Mouse (Mus musculus): ENCODE measurements around the gene Ncoa3.

DNA sequence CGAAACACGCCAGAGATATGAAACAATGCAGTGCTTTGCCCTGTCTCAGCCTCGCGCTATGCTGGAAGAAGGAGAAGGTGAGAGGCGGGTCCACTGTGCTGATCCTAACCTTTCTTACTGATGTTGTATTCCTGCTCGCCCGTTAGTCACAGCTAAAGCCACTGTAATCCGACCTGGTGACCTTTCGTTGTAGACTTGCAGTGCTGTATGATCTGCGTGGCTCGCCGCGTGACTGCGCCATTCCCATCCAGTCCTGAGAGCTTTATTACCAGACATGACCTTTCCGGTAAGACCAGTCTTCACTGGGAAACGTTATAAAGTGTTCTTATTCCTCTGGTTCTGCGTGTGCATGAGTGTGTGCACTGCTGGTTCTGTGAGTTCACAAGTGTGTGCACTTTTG, 59.0 kb downstream of the Ncoa3 start:
- TF ChIP-seq CTCF (IDR thresholded peaks at IDR 0.05; ENCODE audit: low read depth) (no peak), EP300 (IDR thresholded peaks at IDR 0.05; ENCODE audit: low read depth) (no peak)

Data from liver, postnatal 0 days (tissue).